Mouse (Mus musculus): Measurements from ENCODE around the gene Atp11a.

DNA sequence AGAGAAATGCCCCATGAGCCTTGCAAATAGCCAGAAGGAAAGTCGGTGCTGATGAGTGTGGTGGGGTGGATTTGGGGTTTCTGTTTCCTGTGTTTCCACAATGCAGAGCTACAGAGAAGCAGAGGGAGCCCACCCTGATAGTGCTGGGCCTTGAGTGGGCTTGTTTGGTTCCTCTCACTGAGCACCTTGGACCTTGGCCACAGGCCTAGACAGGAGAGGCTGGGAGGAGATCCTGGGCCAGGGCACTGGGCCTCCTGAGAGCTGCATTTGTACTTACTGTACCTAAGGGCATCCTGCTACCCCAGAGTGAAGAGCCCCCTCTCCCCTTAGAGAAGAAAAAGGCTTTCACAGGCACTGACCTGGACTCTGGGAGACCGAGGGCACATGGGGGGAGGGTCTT lies 43.4 kb downstream of the Atp11a start:
- TF ChIP-seq MAX (IDR thresholded peaks at IDR 0.05; ENCODE audit: low read length): no peak
- no peak for TF ChIP-seq CTCF (IDR thresholded peaks at IDR 0.05 in 2 of 3, conservative IDR thresholded peaks at IDR 0.05 in 1 of 3; ENCODE audit: control insufficient read depth in 1 of 3, insufficient read depth in 1 of 3, low read depth in 2 of 3, low read length in 3 of 3, poor library complexity in 1 of 3, severe bottlenecking in 1 of 3)
- TF ChIP-seq TCF12 (IDR thresholded peaks at IDR 0.05; ENCODE audit: low read depth, low read length): no peak
- TF ChIP-seq MEF2A (IDR thresholded peaks at IDR 0.05; ENCODE audit: extremely low read depth, insufficient replicate concordance, low read depth, low read length, poor library complexity, severe bottlenecking): no peak
